Mouse (Mus musculus): ENCODE measurements at regions not wholly inside any gene's neighbourhood (a gene's known extent, or its start where the extent isn't known, plus 50 kb on each side); places are given as distances from the start of the nearest gene placed in this dataset.

GRCm38 (mm10) chr1:64418567-64418966, 113.9 kb upstream of the Creb1 start:
- no peak for TF ChIP-seq POLR2A (IDR thresholded peaks at IDR 0.05; ENCODE audit: insufficient read length, low read depth)
- TF ChIP-seq CEBPB (IDR thresholded peaks at IDR 0.05; ENCODE audit: insufficient read depth, poor library complexity, severe bottlenecking) = no peak
- TF ChIP-seq POLR2AphosphoS2 (IDR thresholded peaks at IDR 0.05; ENCODE audit: insufficient read length, low read depth) = no peak
- no peak for TF ChIP-seq SRF (IDR thresholded peaks at IDR 0.05; ENCODE audit: control insufficient read depth, insufficient read length, low read depth)
- TF ChIP-seq USF1 (IDR thresholded peaks at IDR 0.05; ENCODE audit: low read depth) = no peak
- TF ChIP-seq MAX (IDR thresholded peaks at IDR 0.05; ENCODE audit: low read depth) = no peak
- TF ChIP-seq TCF12 (IDR thresholded peaks at IDR 0.05; ENCODE audit: insufficient read depth, poor library complexity, severe bottlenecking) = no peak
- TF ChIP-seq E2F4 (IDR thresholded peaks at IDR 0.05; ENCODE audit: insufficient read depth) = no peak
- TF ChIP-seq REST (IDR thresholded peaks at IDR 0.05; ENCODE audit: insufficient read depth, insufficient read length) = no peak
- TF ChIP-seq TCF3 (IDR thresholded peaks at IDR 0.05; ENCODE audit: insufficient read length, low read depth) = no peak
- no peak for TF ChIP-seq MYOG (IDR thresholded peaks at IDR 0.05; ENCODE audit: control insufficient read depth in 1 of 3, insufficient read depth in 1 of 3, insufficient read length in 2 of 3, low read depth in 2 of 3)
